Mouse (Mus musculus) embryo, embryonic 11.5 days (tissue): ENCODE results near the gene N4bp2l1.
"Not testable (repeated sequence)": the region's sequence is repeated elsewhere in the genome, so short reads cannot be mapped to it uniquely, and the experiment has no call there.

Source experiments
- DNase-seq: peaks from one replicate; pipeline ENCODE4 v3.0.0-alpha.2; 2012; ENCODE audit warnings: low read depth, low spot score

The N4bp2l1 gene

DNA sequence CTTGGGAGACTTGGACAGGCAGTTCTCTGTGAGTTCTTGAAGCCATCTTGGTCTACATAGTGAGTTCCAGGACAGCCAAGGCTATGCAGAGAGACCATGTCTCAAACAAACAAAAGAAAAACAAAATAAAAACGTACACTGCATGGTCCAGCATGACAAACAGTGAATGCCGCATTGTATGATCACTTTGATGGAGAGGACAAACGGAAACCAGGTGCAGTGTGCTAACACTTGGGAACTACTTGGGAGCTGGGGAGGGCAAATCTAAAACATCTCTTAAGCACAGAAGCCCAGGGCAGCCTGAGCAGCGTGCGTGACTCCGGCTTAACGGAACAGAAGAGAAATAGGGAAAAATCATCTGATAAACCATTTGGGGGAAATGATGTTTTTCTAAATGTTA is at the start of gene N4bp2l1:
TSS of gene N4bp2l1 (minus strand) at position 101 of the 400 bp plus-strand sequence.
- no peak for DNase-seq

DNA sequence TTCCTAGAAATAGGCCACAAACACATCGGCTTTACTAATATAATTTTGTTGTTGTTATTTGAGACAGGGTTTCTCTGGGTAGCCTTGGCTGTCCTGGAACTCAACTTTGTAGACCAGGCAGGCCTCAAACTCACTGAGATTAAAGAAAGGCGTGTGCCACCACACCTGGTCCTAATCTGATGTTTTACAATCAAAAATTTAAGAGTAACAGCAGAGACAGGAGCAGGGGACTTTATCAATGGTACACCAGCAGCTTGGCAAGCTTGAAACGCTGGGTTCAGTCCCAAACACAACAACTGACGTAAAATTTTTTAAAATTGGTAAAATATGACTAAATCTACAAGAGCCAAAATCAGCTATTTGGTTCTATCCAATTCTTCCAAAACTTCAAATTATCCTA is 47.9 kb upstream of the N4bp2l1 start:
- DNase-seq, result no peak

DNA sequence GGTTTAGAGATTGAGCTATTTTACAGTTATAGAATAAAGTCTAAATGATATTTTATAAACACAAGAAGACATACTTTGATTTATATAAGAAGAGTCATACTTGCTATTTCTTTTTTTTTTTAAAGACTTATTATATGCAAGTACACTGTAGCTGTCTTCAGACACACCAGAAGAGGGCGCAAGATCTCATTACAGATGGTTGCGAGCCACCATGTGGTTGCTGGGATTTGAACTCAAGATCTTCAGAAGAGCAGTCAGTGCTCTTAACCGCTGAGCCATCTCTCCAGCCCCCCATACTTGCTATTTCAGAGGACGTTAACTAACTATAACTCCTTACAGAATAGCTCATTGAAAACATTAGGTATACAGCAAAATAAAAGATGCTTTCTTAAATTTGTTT is 46.4 kb upstream of the N4bp2l1 start:
- DNase-seq, result not testable (repeated sequence)

DNA sequence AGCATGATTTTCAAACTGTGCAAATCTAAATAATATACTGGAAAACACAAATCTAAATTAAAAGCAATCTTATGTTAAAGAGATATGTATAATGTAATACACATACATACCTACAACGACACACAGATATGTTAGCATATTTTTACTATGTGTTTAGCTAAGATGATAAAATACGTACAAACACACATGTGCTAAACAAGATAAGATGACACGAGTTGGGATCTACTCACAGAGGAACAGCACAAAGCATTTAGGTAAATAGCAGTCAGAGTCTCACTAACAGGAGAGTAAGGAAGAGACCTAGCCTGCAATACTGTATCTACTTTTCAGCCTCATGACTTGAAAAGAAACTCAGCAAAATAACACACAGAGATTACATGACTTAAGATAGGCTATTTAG is 44.5 kb upstream of the N4bp2l1 start:
- DNase-seq, result no peak

DNA sequence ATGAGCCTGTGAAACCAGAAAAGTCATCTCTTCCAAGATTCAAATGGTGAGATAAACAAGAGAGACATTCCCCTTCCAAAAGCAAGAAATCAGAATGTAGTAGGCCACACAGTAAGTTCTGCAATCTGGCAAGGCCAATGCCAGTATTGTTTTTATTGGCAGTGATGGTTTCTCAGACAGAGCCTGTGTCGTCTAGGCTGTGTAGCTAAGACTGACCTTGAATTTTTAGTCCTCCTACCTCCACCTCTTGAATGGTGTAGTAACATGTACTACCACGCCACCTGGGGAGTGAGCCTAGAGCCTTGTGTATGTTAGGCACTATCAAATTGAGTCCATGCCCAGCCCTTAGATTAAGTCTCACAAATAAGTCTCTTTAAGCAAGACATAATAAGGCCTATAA is 32.7 kb upstream of the N4bp2l1 start:
- DNase-seq, result no peak

DNA sequence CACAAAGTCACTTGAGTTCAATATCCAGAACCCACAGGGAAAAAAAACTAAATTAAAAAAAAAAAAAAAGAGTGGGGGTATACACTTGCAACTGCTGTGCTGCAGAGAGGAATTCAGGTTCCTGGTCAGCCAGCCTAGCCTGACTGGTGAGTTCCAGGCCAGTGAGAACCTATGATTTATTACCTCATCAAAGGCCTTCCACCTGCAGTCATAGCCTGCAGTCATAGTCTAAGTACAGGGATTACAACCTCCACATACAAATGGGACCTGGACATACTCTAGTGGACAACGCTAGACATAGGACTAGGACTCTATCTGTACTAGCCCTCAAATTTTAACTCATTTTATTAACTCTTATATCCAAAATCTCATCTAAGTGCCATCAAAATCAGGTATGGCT is 32.3 kb upstream of the N4bp2l1 start:
- no peak for DNase-seq

DNA sequence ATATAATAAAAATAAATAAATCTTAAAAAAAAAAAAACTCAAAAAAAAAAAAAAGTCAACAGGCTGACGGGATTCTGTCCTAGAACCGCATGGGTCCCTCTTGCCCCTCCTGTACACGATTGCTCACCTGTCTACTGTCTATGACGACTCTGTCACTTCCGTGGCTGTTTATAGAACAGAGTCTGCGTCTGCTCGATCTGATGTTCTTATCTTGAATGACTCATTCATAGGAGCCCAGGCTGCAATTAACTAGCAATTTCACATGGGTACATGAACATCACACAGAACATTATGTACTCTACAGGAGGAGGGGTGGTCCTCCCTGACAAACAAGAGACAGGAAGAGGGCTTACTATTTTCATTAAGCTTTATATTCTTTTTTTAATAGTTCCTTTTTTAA is 28.5 kb upstream of the N4bp2l1 start:
- no peak for DNase-seq

DNA sequence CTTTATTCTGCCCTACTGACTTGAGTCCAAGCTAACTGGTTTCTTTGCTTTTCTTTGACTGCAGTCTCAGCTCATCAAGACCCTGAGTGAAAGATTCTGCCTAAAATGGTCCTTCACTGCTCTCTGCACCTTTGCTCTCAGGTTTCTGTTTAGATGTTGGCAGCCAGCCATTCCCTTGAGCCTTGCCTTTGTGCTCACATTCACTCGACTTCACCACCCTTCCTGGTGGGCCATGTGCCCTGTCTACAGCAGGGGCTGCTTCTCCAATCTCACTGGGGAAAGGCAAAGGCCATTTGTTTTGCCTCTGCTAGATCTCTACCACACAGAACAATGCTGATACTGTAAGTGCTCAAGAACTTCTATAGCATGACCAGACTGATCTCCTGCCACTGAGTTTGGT is 25.8 kb upstream of the N4bp2l1 start:
- no peak for DNase-seq

DNA sequence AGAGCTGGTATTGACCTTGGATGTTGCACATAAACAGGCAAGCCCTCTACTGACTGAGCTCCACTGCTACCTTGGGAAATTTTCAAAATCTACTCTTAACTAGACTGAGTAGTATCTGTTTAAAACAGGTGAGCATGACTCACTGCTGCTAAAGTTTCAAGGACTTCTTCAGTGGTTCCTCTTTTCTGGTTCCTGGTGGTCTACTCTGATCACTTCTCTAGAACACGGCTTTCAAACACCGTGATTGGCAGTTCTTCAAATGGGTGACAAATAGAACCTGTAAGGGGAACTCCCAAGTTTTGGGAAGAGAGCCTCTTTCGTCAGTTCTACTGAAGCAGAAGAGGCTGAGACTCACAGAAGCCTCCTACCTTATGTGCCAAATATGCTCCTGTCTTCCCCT is 24.6 kb upstream of the N4bp2l1 start:
- no peak for DNase-seq

DNA sequence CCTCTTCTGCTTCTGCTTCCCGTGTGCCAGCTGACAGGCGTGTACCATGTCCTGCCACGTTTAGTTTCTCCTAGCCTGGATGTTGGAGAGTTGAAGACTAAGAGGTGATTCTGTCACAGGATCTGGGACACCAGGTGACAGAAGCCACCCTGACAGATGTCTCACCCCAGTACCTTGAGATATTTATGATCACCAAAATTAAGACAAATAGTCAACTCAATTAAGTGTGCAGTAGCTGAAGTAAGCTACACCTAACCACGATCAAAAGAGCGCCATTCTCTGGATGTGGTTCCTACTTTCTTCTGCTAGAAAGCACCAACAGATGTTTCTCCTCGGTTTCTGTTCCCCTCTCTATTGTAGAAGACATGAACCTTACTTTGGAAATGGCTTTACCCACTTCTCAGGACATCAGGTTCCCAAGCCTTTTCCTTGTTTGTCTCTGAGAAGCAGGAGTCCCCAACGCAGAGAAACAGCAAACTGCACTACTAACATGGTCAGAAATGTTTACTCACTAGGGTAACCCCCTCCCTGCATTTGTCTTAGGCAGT is 23.7 kb upstream of the N4bp2l1 start:
- DNase-seq, result no peak

DNA sequence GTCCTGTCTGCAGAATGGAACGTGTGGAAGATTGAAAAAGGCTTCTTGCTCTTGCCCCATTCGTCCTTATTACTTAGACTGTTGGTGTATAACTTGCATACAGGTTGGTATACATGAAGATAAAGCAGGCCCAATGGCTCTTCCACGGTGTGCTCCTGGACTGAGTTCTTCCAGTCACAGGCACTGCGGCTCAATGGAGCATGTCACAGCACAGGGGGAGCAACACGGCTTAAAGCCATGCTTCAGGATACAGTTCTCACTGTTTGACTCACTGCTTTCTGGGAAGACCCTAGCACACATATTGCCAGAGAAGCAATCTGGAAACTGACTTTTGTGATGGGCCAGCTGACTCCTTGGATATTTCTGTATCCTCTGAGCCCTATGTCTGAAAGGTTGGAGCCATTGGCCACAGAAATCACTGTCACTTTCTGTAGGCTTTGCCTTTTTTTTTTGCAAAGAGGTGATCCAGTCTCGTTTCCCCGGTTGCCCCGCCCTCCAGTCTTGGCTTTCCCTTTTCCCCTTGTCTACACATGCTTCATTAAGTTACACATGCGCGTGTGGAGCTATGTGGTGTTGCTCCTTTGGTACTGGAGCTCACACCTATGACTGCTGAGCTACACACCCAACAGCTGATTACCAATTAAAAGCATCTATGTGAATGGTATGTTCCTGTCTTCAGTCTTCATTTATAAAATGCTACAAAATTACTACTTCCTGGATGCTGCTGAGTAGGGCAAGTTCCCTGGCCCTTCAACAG is 21.8 kb upstream of the N4bp2l1 start:
- DNase-seq, result no peak

DNA sequence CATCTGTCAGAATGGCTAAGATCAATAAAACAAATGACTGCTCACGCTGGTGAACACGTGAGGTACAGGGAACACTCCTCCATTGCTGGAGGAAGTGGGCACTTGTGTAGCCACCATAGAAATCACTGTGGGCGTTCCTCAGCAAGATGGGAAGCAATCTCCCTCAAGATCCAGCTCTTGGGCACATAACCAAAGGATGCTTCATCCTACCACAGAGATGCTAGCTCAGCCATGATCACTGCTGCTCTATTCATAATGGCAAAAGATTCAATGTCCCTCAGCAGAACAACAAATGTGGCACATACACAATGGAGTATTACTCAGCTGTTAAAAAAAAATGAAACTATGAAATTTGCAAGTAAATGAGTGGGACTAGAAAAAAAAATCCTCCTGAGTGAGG is 19.7 kb upstream of the N4bp2l1 start:
- no peak for DNase-seq

DNA sequence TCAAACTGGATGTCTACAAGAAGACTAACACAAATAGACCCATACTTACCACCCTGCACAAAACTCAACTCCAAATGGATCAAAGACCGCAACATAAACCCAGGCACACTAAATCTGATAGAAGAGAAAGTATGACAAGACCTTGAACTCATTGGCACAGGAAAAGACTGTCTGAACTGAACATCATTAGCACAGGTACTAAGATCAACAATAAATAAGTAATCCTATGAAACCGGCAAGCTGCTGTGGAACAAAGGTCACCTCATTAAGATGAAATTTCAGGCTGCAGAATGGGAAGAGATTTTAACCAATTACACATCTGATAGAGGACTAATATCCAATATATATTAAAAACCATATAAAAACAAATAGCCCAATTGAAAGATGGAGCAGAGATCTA is 19.2 kb upstream of the N4bp2l1 start:
- no peak for DNase-seq

DNA sequence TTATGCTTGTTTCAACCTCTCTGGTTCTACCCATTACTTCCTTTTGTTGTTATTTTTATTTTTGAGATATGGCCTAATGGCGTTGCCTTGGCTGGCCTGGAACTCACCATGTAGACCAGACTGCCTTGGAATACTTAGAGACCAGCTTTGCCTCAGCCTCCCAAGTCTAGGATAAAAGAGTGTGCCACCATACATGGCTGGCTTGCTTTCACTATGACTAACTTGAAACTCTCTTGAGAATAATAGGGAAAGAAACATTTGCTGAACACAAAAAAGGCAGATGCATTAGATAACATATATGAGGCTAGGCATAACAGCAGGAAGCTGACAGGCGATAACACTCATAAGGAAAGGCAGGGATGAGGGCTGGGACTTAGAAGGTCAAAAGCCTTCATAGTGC is 17.1 kb upstream of the N4bp2l1 start:
- DNase-seq, result no peak

DNA sequence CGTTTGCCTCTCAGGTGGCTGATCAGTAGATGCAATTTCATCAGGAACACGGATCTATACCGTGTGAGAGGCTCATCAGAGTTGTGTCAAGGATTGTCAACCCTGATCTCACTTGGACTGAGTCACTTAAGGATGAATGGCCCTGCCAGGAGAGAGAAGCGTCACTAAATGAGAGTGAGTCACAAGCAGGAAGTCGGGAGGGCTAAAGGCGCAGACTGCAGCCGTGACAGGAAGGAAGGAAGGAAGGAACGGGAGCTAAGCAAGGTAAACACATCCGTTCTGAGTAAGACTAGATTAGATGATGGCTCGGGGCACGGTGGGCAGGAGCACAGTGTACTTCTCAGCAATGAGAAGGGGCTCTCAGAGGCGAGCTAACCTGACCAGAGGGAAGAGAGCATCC is 14.7 kb upstream of the N4bp2l1 start:
- no peak for DNase-seq

DNA sequence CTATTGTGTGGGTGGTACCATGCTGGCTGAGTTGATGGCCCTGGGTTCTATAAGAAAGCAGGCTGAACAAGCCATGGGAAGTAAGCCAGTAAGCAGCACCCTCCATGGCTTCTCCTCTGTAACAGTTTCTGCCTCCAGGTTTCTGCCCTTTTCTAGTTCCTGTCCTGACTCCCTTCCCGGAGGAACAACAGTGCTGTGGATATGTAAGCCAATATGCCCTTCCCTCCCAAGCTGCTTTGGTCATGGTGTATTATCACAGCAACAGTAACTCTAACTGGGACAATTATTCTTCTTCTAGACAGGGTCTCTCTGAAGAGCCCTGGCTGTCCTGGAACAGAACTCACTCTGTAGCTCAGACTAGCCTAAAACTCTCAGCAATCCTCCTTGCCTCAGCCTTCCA is 14.1 kb upstream of the N4bp2l1 start:
- DNase-seq, result no peak

DNA sequence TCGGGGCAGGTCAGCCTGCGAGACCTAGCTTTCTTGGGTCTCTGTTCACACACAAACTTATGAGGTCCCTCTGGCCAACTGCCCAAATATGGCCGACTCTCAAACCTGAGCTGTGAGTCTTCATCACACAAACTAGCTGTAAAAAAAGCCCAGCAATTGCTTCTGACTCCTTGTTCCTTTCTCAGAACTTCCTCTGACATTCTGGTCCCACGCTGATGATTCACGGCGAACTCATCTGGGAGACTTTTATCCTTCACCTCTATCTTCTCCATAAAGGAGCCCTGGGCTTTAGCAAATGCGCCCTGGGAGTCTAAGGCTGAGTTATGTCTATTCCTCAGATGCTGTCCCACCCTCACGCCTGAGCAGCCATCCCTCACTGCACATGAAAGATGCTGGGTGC is 10.6 kb upstream of the N4bp2l1 start:
- no peak for DNase-seq

DNA sequence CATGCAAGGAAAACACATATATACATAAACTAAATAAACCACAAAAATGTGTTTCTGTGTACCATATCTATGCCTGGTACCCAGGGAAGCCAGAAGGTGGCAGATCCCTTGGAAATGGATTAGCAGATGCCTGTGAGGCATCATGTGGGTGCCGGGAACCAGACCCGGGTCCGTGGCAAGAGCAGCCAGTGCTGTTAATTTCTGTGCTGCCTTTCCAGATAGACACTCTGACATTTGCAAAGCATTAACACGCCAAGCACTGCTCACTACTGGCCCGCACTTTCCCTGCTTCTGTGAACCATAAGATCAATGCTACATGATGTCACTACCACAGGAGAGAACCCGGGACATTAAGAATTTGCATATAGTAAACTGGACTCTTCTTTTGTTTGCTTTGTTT is 9.1 kb upstream of the N4bp2l1 start:
- DNase-seq, result no peak

DNA sequence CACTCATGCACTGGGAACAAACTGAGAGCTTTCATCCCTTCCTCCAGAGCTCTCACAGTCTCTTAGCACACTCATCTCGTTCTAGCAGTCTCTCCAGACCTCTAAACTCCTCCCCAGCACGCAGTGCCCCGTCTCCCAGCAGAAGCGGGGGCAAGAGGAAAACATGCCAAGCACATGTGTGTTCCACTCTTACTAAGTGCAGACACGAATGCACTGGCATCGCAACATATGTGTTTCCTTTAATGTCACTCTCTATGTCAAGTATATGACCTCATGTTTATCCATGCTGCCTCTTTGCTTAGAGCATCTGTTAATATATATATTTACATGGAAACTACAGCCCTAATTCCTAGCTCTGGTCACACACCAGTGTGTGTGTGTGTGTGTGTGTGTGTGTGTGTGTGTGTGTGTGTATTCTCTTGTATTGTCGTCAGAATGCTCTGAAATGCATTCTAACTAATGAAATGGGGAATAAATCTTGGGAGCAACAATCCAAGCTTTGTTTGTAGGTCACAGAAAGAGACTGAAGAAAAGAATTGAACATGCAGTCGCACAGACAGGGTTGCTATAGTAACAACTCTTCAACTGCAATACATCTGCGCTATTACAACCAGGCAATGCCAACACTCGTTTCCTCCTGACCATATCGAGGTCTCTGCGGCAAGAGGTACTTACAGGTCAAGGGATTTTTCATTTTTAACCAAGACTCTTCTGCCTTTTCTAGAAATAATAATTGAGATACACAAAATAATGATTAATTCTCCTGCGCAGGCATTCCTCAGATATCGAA is 4.6 kb upstream of the N4bp2l1 start:
- DNase-seq, result no peak

DNA sequence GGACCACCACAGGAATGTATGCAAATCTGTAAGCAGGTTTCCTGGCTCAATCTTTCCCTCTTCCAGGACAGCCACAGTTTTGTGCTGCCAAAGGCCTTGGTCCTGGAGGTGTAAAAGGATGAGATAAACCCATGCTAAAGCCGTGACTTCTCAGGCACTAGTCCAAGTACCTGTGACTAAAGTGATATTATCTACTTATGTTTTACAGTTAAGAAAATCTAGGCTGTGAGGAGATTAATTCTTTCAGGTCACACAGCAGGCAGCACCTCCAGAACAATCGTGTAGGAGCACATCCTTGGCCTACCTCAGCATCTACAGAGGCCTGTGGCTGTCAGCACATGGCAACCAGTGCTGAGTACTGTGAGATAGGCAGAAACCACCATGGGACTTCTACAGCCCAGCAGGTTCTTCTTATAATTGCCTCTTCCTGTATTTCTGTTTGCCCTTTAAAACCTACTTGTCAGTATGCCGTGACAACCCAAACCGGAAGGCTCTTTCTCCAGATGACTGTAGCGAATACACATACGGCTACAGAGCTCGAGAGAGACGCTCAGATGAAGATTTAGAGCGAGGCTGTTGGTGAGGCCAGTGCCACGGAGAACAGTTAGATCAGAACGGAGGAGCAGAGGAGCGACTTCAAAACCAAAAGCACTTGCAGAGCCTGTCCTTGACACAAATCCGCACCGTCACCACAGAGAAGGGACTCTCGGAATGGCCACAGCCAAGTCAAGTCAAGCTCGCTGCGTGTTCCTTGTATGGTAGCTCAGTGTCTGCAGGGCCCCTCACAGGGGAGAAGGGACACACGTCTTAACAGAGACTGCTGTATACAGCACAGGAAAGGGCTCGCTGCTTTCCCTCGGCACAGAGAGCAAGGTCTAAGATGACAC is 3.8 kb upstream of the N4bp2l1 start:
- DNase-seq, result no peak

DNA sequence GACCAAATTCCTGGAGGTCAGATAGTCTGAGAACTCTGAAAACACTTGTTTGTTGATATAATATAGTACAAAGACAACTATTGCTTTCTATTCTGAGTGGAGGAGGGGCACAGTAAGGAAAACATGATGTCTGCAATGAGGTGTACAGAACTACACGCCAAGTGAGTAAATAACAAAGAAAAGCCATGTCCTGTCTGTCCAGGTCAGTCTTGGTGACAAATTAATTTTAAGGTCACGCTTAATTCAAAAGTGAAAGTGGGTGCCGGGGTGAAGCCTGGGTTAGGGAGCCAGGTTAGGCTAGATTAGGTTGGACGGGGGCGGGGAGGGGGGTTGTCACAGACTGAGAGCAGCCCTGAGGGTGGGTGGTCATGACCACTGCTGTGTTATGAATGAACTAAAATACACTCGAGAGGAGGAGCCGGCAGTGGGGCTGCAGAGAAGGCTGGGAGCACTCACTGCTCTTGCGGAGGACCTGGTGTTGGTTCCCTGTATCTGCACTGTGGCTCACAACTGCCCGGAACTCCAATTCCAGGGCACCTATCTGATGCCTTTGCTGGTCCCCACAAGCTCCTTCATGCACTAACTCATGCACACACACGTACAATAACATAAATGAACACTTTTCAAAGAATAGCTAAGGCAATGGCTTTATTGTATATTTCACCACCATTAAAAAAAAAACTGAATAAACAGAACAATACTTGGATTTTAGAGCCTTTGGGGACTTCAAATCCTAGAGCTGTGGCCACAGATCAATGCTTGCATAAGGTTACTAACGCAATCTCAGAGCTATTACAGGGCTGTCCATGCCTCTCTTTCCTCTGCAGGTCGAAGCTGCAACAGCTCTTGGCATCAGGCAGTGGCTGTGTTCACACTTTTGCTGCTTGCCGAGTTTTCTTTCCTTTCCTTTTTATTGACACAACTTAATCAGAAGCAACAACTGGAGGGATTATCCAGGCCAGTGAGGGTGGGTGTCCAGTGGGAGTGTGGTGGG is 2.6 kb upstream of the N4bp2l1 start:
- no peak for DNase-seq
